Mouse (Mus musculus) ES-Bruce4 (cell line): ENCODE results near the gene Hnf1b.

Experiments
- EP300 ChIP-seq: IDR thresholded peaks from 2 replicates; pipeline ENCODE4 v1.6.1; 2011; ENCODE audit warnings: low read depth, low read length; ENCODE audit not compliant: insufficient read depth
- POLR2A ChIP-seq: IDR thresholded peaks from one replicate; pipeline ENCODE4 v1.8.1; 2011; ENCODE audit warnings: low read length; ENCODE audit not compliant: insufficient read depth

- TF ChIP-seq POLR2A, result no peak
- TF ChIP-seq EP300, result no peak
Observed at GRCm38 (mm10) chr11:83879130-83879529, 29.3 kb downstream of the Hnf1b start.
